Mouse (Mus musculus) left cerebral cortex, postnatal 10 days (tissue): Measurements from ENCODE around the gene Shroom3. TPM values are rescaled to one million over a fixed set of nuclear protein-coding genes. Genes with fewer than 3 reads are reported as not detected.

Experiments used
- DNase-seq, 2 experiments: peaks; one replicate each; pipeline ENCODE4 v3.0.0; 2021 to 2022; ENCODE audit warnings: low spot score in 2 of 2, mixed read lengths in 1 of 2; ENCODE audit errors: extremely low spot score in 1 of 2
- intact Hi-C: fragments of 180-260 bp; cut with DNase I; formaldehyde crosslinking; loops from one replicate; pipeline ENCODE4 v1.15.1; 2025
- microRNA-seq: library from miRNA; unstranded; fragments of <30 nt; microRNA quantifications from one replicate; pipeline ENCODE4 v1.2.0, GENCODE M21; 2022
- total RNA-seq, 2 experiments: library from RNA; stranded (reverse); gene quantifications; 2 replicates each; pipeline ENCODE4 v1.2.3; 2021

Gene Shroom3
- total RNA-seq, 2 experiments from 2014 or later: 4.2 to 4.9 TPM

GRCm38 (mm10) chr5:92997428-92998120, 314.3 kb downstream of the Shroom3 start:
- intact Hi-C loops: loop anchor here (5.0 kb wide), 1 partner anchor 170 kb away; no protein-coding TSS in a partner anchor
- DNase-seq: peak in 1 of 2 experiments; percentile 67

- no peak for DNase-seq
- intact Hi-C loops: loop anchor here (5.0 kb wide), 1 partner anchor 169 kb away; no protein-coding TSS in a partner anchor
Measured at GRCm38 (mm10) chr5:92998494-92999016, 315.3 kb downstream of the Shroom3 start.

- DNase-seq: no peak
- intact Hi-C loops: no loop called here
Measured at GRCm38 (mm10) chr5:93000060-93000459, 316.8 kb downstream of the Shroom3 start.

GRCm38 (mm10) chr5:93000774-93001757, 317.8 kb downstream of the Shroom3 start:
- intact Hi-C loops: no loop called here
- DNase-seq: peak; percentile 53 to 58

- DNase-seq: no peak
- intact Hi-C loops: no loop called here
Measured at GRCm38 (mm10) chr5:93002615-93003014, 319.4 kb downstream of the Shroom3 start.

GRCm38 (mm10) chr5:93005229-93005814, 322.1 kb downstream of the Shroom3 start:
- intact Hi-C loops: no loop called here
- DNase-seq: peak in 1 of 2 experiments; percentile 51

- peak in 1 of 2 experiments; percentile 51 for DNase-seq
- intact Hi-C loops: no loop called here
Measured at GRCm38 (mm10) chr5:93005815-93006341, 322.6 kb downstream of the Shroom3 start.

GRCm38 (mm10) chr5:93008256-93008655, 325.0 kb downstream of the Shroom3 start:
- intact Hi-C loops: no loop called here
- no peak for DNase-seq

Small RNAs within 50 kb of the gene (microRNA-seq; reads per million reads assigned to microRNA genes)
- not detected for gene Mir1961

Other genes with a start within 250 kb of the Shroom3 start
- gene Nup54, start 248.2 kb upstream of the Shroom3 start, total RNA-seq: 10 to 100 TPM; 38.0 to 41.7 TPM
- gene Scarb2, start 176.6 kb upstream of the Shroom3 start, total RNA-seq: 10 to 100 TPM; 90.0 to 92.6 TPM
- gene Fam47e, start 128.4 kb upstream of the Shroom3 start, total RNA-seq: under 1 TPM in 1 of 2 experiments, not detected in 1; 0.55 TPM
- gene Stbd1, start 80.4 kb upstream of the Shroom3 start, total RNA-seq: 1 to 10 TPM in 1 of 2 experiments, under 1 TPM in 1; 0.73 to 1.5 TPM
- under 1 TPM; 0.26 to 0.41 TPM for gene Ccdc158, start 8.2 kb upstream of the Shroom3 start, total RNA-seq